Mouse (Mus musculus): Measurements from ENCODE around the gene Itgal. TPM values are rescaled to one million over a fixed set of nuclear protein-coding genes. Genes with fewer than 3 reads are reported as not detected.
A peak's percentile ranks its signal among the peaks of the same experiment; 100 is the strongest.
"Not testable (repeated sequence)": the region's sequence is repeated elsewhere in the genome, so short reads cannot be mapped to it uniquely, and the experiment has no call there.

Gene Itgal
- 0.80 and 1.1 TPM in 2 replicates for polyA plus RNA-seq (2015; fragmentation: Nextera tagmentation; extraction: Ambion mirVana)

GRCm38 (mm10) chr7:127296098-127296497 is at the start of gene Itgal:
Gene Itgal (plus strand): TSS chr7:127296260.
- H3K9ac ChIP-seq (ENCODE audit: low read length): no peak within 1 kb of the TSS
- no peak for TF ChIP-seq EP300 (optimal IDR thresholded peaks at IDR 0.05)
- TF ChIP-seq CTCF (IDR thresholded peaks at IDR 0.05; ENCODE audit: low read depth): no peak
- no peaks in the 10 kb centered on the region for H3K36me3 ChIP-seq (ENCODE audit: control insufficient read depth, insufficient read depth, low read length)
- H3K4me2 ChIP-seq (replicated peaks; ENCODE audit: low read depth): no peak within 1 kb of the TSS
- WGBS: 82% methylated on average over 11 of the region's 11 CpGs
- ATAC-seq (ENCODE audit: low FRiP score, low TSS enrichment): no peak
- no peaks in the 10 kb centered on the region for H3K9me3 ChIP-seq (ENCODE audit: control insufficient read depth, low read length)
- DNase-seq (ENCODE audit: low spot score): no peak
- no peak within 1 kb of the TSS for H3K27ac ChIP-seq (replicated peaks)
- H3K4me3 ChIP-seq (ENCODE audit: low read depth, low read length): no peak within 1 kb of the TSS
- H3K4me1 ChIP-seq (replicated peaks; ENCODE audit: control insufficient read depth, insufficient read depth): no peaks in the 10 kb centered on the region
- no peaks in the 10 kb centered on the region for H3K27me3 ChIP-seq (ENCODE audit: control insufficient read depth, insufficient read depth, low read length)

DNA sequence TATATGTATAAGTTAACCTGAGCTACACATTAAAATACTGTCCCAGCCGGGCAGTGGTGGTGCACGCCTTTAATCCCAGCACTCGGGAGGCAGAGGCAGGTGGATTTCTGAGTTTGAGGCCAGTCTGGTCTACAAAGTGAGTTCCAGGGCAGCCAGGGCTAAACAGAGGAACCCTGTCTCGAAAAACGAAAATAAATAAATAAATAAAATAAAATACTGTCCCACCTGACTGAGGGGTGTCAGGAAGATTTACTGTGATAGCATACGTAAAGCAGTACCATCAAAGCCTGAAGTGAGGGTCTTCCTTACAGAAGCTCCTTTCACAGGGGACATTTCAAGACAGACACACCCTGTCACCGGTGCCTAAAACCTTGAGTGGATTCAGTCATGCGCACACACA is 45.5 kb upstream of the Itgal start:
- H3K4me3 ChIP-seq (ENCODE audit: low read depth, low read length); H3K9me3 ChIP-seq (ENCODE audit: control insufficient read depth, low read length); H3K4me2 ChIP-seq (replicated peaks; ENCODE audit: low read depth); ATAC-seq (ENCODE audit: low FRiP score, low TSS enrichment); H3K27me3 ChIP-seq (ENCODE audit: control insufficient read depth, insufficient read depth, low read length); H3K4me1 ChIP-seq (replicated peaks; ENCODE audit: control insufficient read depth, insufficient read depth); H3K27ac ChIP-seq (replicated peaks); H3K36me3 ChIP-seq (ENCODE audit: control insufficient read depth, insufficient read depth, low read length); DNase-seq (ENCODE audit: low spot score); H3K9ac ChIP-seq (ENCODE audit: low read length): not testable (repeated sequence)
- 91% methylated on average over 8 of the region's 8 CpGs for WGBS

DNA sequence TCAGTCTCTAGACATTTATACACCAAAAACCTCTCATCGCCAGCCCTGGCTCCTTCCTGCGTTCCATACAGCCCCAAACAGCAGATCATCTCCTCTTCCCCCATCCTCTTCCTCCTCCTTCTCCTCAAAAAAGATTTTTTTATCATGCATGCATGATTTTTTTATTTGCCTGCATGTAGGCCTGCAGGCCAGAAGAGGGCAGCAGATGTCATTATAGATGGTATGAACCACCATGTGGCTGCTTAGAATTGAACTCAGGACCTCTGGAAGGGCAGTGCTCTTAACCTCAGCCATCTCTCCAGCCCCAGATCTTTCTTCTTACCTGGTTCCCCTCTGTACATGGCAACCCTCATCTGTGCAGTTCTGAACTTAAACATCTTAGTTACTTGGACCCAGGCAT is 43.6 kb upstream of the Itgal start:
- no peak overlapping the region for H3K4me2 ChIP-seq (replicated peaks; ENCODE audit: low read depth)
- no peak for DNase-seq (ENCODE audit: low spot score)
- no peak overlapping the region for H3K9ac ChIP-seq (ENCODE audit: low read length)
- peaks cover 3% of the 10 kb centered on the region for H3K4me1 ChIP-seq (replicated peaks; ENCODE audit: control insufficient read depth, insufficient read depth)
- ATAC-seq (ENCODE audit: low FRiP score, low TSS enrichment): no peak
- no peak overlapping the region for H3K4me3 ChIP-seq (ENCODE audit: low read depth, low read length)
- H3K27me3 ChIP-seq (ENCODE audit: control insufficient read depth, insufficient read depth, low read length): no peaks in the 10 kb centered on the region
- TF ChIP-seq EP300 (optimal IDR thresholded peaks at IDR 0.05): no peak
- peak; percentile 72 for TF ChIP-seq CTCF (IDR thresholded peaks at IDR 0.05; ENCODE audit: low read depth)
- no peak overlapping the region for H3K27ac ChIP-seq (replicated peaks)
- WGBS: 81% methylated on average over 2 of the region's 2 CpGs
- peaks cover 7% of the 10 kb centered on the region; the same call in 1 of the 2 replicates for H3K36me3 ChIP-seq (ENCODE audit: control insufficient read depth, insufficient read depth, low read length)
- H3K9me3 ChIP-seq (ENCODE audit: control insufficient read depth, low read length): no peaks in the 10 kb centered on the region

GRCm38 (mm10) chr7:127253341-127253740 is 42.7 kb upstream of the Itgal start:
- Histone ChIP-seq H3K4me2 (replicated peaks; ENCODE audit: low read depth) (peak overlapping the region; percentile 87), H3K27ac (replicated peaks) (peak overlapping the region; percentile 86), H3K9me3 (ENCODE audit: control insufficient read depth, low read length) (no peaks in the 10 kb centered on the region), H3K27me3 (ENCODE audit: control insufficient read depth, insufficient read depth, low read length) (no peaks in the 10 kb centered on the region), H3K9ac (ENCODE audit: low read length) (peak overlapping the region; percentile 60), H3K4me1 (replicated peaks; ENCODE audit: control insufficient read depth, insufficient read depth) (peaks cover 3% of the 10 kb centered on the region), H3K36me3 (ENCODE audit: control insufficient read depth, insufficient read depth, low read length) (peaks cover 7% of the 10 kb centered on the region; the same call in 1 of the 2 replicates), H3K4me3 (ENCODE audit: low read depth, low read length) (peak overlapping the region; percentile 55)
- no peak for ATAC-seq (ENCODE audit: low FRiP score, low TSS enrichment)
- WGBS: 74% methylated on average over 6 of the region's 6 CpGs
- TF ChIP-seq CTCF (IDR thresholded peaks at IDR 0.05; ENCODE audit: low read depth): no peak
- no peak for DNase-seq (ENCODE audit: low spot score)

DNA sequence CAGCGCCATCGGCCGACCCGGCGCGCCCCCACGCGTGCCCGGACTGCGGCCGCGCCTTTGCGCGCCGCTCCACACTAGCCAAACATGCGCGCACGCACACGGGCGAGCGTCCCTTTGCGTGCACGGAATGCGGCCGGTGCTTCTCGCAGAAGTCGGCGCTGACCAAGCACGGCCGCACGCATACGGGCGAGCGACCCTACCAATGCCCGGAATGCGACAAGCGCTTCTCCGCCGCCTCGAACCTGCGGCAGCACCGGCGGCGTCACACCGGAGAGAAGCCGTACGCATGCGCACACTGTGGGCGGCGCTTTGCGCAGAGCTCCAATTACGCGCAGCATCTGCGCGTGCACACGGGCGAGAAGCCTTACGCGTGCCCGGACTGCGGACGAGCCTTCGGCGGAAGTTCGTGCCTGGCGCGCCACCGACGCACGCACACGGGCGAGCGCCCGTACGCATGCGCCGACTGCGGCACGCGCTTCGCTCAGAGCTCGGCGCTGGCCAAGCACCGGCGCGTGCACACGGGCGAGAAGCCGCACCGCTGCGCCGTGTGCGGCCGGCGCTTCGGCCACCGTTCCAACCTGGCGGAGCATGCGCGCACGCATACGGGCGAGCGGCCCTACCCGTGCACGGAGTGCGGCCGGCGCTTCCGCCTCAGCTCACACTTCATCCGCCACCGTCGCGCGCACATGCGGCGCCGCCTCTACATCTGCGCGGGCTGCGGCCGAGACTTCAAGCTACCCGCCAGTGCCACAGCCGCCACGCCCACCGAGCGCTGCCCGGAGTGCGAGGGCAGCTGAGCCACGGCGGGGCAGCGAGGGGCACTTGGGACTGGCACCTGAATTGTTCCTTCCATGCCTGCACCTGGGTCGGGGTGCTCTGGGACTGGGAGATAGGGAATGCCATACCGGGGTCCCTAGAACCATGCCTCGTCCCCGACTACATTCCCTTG is 42.0 kb upstream of the Itgal start:
- no peaks in the 10 kb centered on the region for H3K27me3 ChIP-seq (ENCODE audit: control insufficient read depth, insufficient read depth, low read length)
- peak; percentile 95 for ATAC-seq (ENCODE audit: low FRiP score, low TSS enrichment)
- H3K36me3 ChIP-seq (ENCODE audit: control insufficient read depth, insufficient read depth, low read length): peaks cover 7% of the 10 kb centered on the region; the same call in 1 of the 2 replicates
- H3K9me3 ChIP-seq (ENCODE audit: control insufficient read depth, low read length): no peaks in the 10 kb centered on the region
- under 1% methylated on average over 131 of the region's 136 CpGs for WGBS
- peak overlapping the region; percentile 86 for H3K27ac ChIP-seq (replicated peaks)
- H3K4me2 ChIP-seq (replicated peaks; ENCODE audit: low read depth): peak overlapping the region; percentile 87
- peak overlapping the region; percentile 65 for H3K9ac ChIP-seq (ENCODE audit: low read length)
- H3K4me3 ChIP-seq (ENCODE audit: low read depth, low read length): peak overlapping the region; percentile 55
- DNase-seq (ENCODE audit: low spot score): peak; percentile 95
- H3K4me1 ChIP-seq (replicated peaks; ENCODE audit: control insufficient read depth, insufficient read depth): peaks cover 3% of the 10 kb centered on the region
- no peak for TF ChIP-seq EP300 (optimal IDR thresholded peaks at IDR 0.05)
- TF ChIP-seq CTCF (IDR thresholded peaks at IDR 0.05; ENCODE audit: low read depth): no peak

- H3K4me1 ChIP-seq (replicated peaks; ENCODE audit: control insufficient read depth, insufficient read depth): peaks cover 3% of the 10 kb centered on the region
- no peaks in the 10 kb centered on the region for H3K9me3 ChIP-seq (ENCODE audit: control insufficient read depth, low read length)
- no peak for ATAC-seq (ENCODE audit: low FRiP score, low TSS enrichment)
- 14% methylated on average over 4 of the region's 4 CpGs for WGBS
- peak overlapping the region; percentile 65 for H3K9ac ChIP-seq (ENCODE audit: low read length)
- DNase-seq (ENCODE audit: low spot score): no peak
- TF ChIP-seq CTCF (IDR thresholded peaks at IDR 0.05; ENCODE audit: low read depth): no peak
- TF ChIP-seq EP300 (optimal IDR thresholded peaks at IDR 0.05): no peak
- no peaks in the 10 kb centered on the region for H3K27me3 ChIP-seq (ENCODE audit: control insufficient read depth, insufficient read depth, low read length)
- H3K4me2 ChIP-seq (replicated peaks; ENCODE audit: low read depth): peak overlapping the region; percentile 87
- peak overlapping the region; percentile 55; the same call in 1 of the 2 replicates for H3K4me3 ChIP-seq (ENCODE audit: low read depth, low read length)
- H3K27ac ChIP-seq (replicated peaks): no peak overlapping the region
- peaks cover 1% of the 10 kb centered on the region; the same call in 1 of the 2 replicates for H3K36me3 ChIP-seq (ENCODE audit: control insufficient read depth, insufficient read depth, low read length)
Observed at GRCm38 (mm10) chr7:127255008-127255407, 41.1 kb upstream of the Itgal start.

All from stomach, postnatal 0 days (tissue).